12 mouse cellular contexts compared by ENCODE assay signal in genomic region chr9:35400398-35400797, GRCm38 (mm10). TPM values are rescaled to one million over a fixed set of nuclear protein-coding genes. Genes with fewer than 3 reads are reported as not detected.
DNase-seq lines count a peak whose midpoint lies in the region; ATAC-seq and TF ChIP-seq lines count a peak whose summit lies in the region.
"Had no signal": no experiment of that assay in that cellular context is flagged by ENCODE, and none has a peak within 500 bp of the region (broad histone marks: within the 10 kb centered on the region; RNA-seq: fewer than 3 reads in every experiment).

No protein-coding gene starts in this region.

- peaks cover 45% of the 10 kb centered on the region for H3K4me1 ChIP-seq in embryonic facial prominence, embryonic 10.5 days
- no peaks in the 10 kb centered on the region for H3K4me1 ChIP-seq in forebrain, postnatal 0 days (ENCODE audit: insufficient read depth)
- H3K4me1 ChIP-seq in limb, embryonic 12.5 days (replicated peaks): peaks cover 35% of the 10 kb centered on the region

- no peaks in the 10 kb centered on the region for H3K36me3 ChIP-seq in embryonic facial prominence, embryonic 10.5 days (replicated peaks)
- no peaks in the 10 kb centered on the region for H3K36me3 ChIP-seq in forebrain, postnatal 0 days (ENCODE audit: insufficient read depth)
- no peaks in the 10 kb centered on the region for H3K36me3 ChIP-seq in limb, embryonic 12.5 days
- H3K36me3 ChIP-seq: lung, embryonic 15.5 days had no signal

- no peaks in the 10 kb centered on the region for H3K9me3 ChIP-seq in embryonic facial prominence, embryonic 10.5 days
- H3K9me3 ChIP-seq in forebrain, postnatal 0 days (ENCODE audit: low read length): no peaks in the 10 kb centered on the region
- no peaks in the 10 kb centered on the region for H3K9me3 ChIP-seq in limb, embryonic 12.5 days
- H3K9me3 ChIP-seq: lung, embryonic 15.5 days had no signal

- peak overlapping the region; percentile 33 for H3K4me3 ChIP-seq in embryonic facial prominence, embryonic 10.5 days
- H3K4me3 ChIP-seq in forebrain, postnatal 0 days (ENCODE audit: low read depth, low read length): no peak overlapping the region
- no peak overlapping the region for H3K4me3 ChIP-seq in limb, embryonic 12.5 days (replicated peaks)
- H3K4me3 ChIP-seq: lung, embryonic 15.5 days; myocyte had no signal

- H3K27ac ChIP-seq in embryonic facial prominence, embryonic 10.5 days (replicated peaks): peak overlapping the region; percentile 69
- H3K27ac ChIP-seq in forebrain, postnatal 0 days (ENCODE audit: low read depth, low read length): no peak overlapping the region
- 0 out of 2 replicates have a peak overlapping the region, but pooled peaks have one; percentile 2 for H3K27ac ChIP-seq in limb, embryonic 12.5 days
- H3K27ac ChIP-seq: lung, embryonic 15.5 days had no signal

- no peak overlapping the region for H3K9ac ChIP-seq in forebrain, postnatal 0 days
- no peak overlapping the region for H3K9ac ChIP-seq in limb, embryonic 12.5 days (replicated peaks)
- H3K9ac ChIP-seq: lung, embryonic 15.5 days had no signal

- H3K27me3 ChIP-seq in embryonic facial prominence, embryonic 10.5 days (replicated peaks; ENCODE audit: low read depth, poor library complexity, severe bottlenecking): peaks cover 58% of the 10 kb centered on the region
- no peaks in the 10 kb centered on the region for H3K27me3 ChIP-seq in forebrain, postnatal 0 days (ENCODE audit: insufficient read depth, low read length)
- H3K27me3 ChIP-seq in limb, embryonic 12.5 days: no peaks in the 10 kb centered on the region

- intact Hi-C loops in heart, postnatal 36 days (cut with DNase I): no loop called here

- peak; percentile 23 to 32 for DNase-seq in heart, adult 18-20 months
- DNase-seq in heart, postnatal 36 days: no peak
- peak; percentile 32 for DNase-seq in embryonic facial prominence, embryonic 10.5 days (ENCODE audit: low spot score)
- DNase-seq in forebrain, postnatal 0 days: no peak
- no peak for DNase-seq in thymus, postnatal 0 days (ENCODE audit: low spot score)
- DNase-seq in kidney, postnatal 4 days: no peak
- DNase-seq: kidney, adult 2 months; right cerebral cortex, postnatal 25 days had no signal

- WGBS in embryonic facial prominence, embryonic 10.5 days: 2% methylated on average over 7 of the region's 7 CpGs
- WGBS in forebrain, postnatal 0 days: 8% methylated on average over 7 of the region's 7 CpGs
- 8% methylated on average over 7 of the region's 7 CpGs for whole genome bisulfite sequencing in limb, embryonic 12.5 days

- ATAC-seq in forebrain, postnatal 0 days: no peak
- ATAC-seq in limb, embryonic 12.5 days (ENCODE audit: insufficient number of reproducible peaks, insufficient read depth, low FRiP score, low TSS enrichment, low read depth): no peak
- ATAC-seq in activated CD4-positive, CD25-positive, alpha-beta regulatory T cell, adult 4 months: no peak

- H3K4me2 ChIP-seq in forebrain, postnatal 0 days (ENCODE audit: low read depth): peak overlapping the region; percentile 13; the same call in 1 of the 2 replicates
- H3K4me2 ChIP-seq in limb, embryonic 12.5 days: no peak overlapping the region; the same call in 1 of the 2 replicates
- H3K4me2 ChIP-seq: lung, embryonic 15.5 days had no signal

- TF ChIP-seq CTCF in forebrain, postnatal 0 days (IDR thresholded peaks at IDR 0.05; ENCODE audit: low read depth): no peak

RNA-seq across cellular contexts. Expression of gene Cdon, which starts 20.5 kb away (rescaled TPM):
- total RNA-seq in heart, adult 18-20 months (2021): 1 to 10 TPM; 9.0 to 9.2 TPM
- 10 to 100 TPM; 13.3 to 16.2 TPM for total RNA-seq in heart, postnatal 36 days (2021)
- polyA plus RNA-seq in embryonic facial prominence, embryonic 10.5 days (2016; fragmentation: Nextera tagmentation; extraction: Ambion mirVana): 9.1 and 9.9 TPM in 2 replicates
- 9.6 and 13.7 TPM in 2 replicates for total RNA-seq in forebrain, postnatal 0 days (2014; rRNA removed)
- polyA plus RNA-seq in forebrain, postnatal 0 days (2015; fragmentation: Nextera tagmentation; extraction: Ambion mirVana): 0.94 and 1.3 TPM in 2 replicates
- polyA plus RNA-seq in limb, embryonic 12.5 days (2016; fragmentation: Nextera tagmentation; extraction: Ambion mirVana): 19.9 and 25.0 TPM in 2 replicates
- polyA plus RNA-seq in thymus, postnatal 0 days (2015; fragmentation: Nextera tagmentation; extraction: Ambion mirVana): 1.5 and 2.0 TPM in 2 replicates
- 1 to 10 TPM; 2.4 to 4.4 TPM for polyA plus RNA-seq in activated CD4-positive, CD25-positive, alpha-beta regulatory T cell, adult 4 months (2017; shearing (Covaris generic))

Comparison
In these comparisons a context has a peak if more than half of its experiments do, and no peak if none do; other contexts are left out.
1. DNase-seq: peak in heart, adult 18-20 months (2 of 2) and embryonic facial prominence, embryonic 10.5 days (single experiment); none in heart, postnatal 36 days (0 of 2), forebrain, postnatal 0 days (single experiment), thymus, postnatal 0 days (single experiment) and kidney, postnatal 4 days (0 of 2).